Comparison of ENCODE assay signal across 20 mouse cellular contexts in the genomic region with DNA sequence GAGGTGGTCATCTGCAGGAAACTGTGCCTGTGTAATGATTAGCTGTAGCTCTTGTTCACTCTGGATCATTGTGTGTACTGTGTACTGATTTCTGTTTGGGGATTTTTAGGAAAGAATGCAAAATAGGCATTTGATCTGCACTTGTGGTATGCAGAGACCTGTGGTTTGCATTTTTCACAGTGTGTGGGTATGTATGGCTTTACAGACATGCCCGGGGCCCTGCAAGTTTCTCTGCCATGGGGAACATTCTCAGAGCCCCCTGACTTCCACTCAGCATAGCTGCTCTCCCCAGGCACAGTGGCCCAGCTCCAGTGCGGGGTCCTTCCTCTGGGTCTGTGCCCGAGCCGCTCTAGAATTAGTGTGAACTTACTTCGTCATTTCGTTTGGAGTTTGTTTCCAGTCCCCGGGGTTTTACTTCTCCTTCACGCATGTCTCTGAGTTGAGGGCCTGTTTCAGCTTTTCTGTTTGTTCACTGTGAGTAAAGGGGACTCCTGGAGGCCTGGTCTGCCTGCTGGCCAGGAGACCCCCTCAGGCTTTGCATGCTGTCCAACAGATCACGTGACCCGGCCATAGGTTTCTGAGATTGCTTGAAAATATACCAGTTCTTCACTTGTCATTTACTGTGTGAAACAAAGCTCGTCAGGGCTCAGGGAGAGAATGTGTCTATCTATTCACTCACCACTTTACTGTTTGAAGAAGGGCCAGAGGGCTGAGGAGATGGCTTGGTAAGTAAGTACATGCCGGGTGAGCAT. TPM values are rescaled to one million over a fixed set of nuclear protein-coding genes. Genes with fewer than 3 reads are reported as not detected.
"Had no signal": no experiment of that assay in that cellular context is flagged by ENCODE, and none has a peak within 500 bp of the region (broad histone marks: within the 10 kb centered on the region; RNA-seq: fewer than 3 reads in every experiment).

No protein-coding gene starts in this region.

- H3K4me3 ChIP-seq: left cerebral cortex, adult 2 months; limb, embryonic 12.5 days; midbrain, embryonic 15.5 days; neural tube, embryonic 12.5 days had no signal

- H3K27me3 ChIP-seq: limb, embryonic 12.5 days; midbrain, embryonic 15.5 days; neural tube, embryonic 12.5 days had no signal

- H3K9ac ChIP-seq: limb, embryonic 12.5 days; liver, embryonic 14.5 days; midbrain, embryonic 15.5 days; neural tube, embryonic 12.5 days had no signal

- H3K4me1 ChIP-seq: midbrain, embryonic 15.5 days; neural tube, embryonic 12.5 days had no signal

- H3K4me2 ChIP-seq: limb, embryonic 12.5 days; midbrain, embryonic 11.5 days; midbrain, embryonic 15.5 days; neural tube, embryonic 12.5 days had no signal

- ATAC-seq: midbrain, embryonic 15.5 days had no signal

- DNase-seq: kidney, adult 2 months; kidney, postnatal 25 days; lung, adult 18-20 months; right cerebral cortex, postnatal 4 days; thymus, postnatal 36 days had no signal

- H3K27ac ChIP-seq: left cerebral cortex, adult 2 months; limb, embryonic 12.5 days; liver, embryonic 14.5 days; midbrain, embryonic 15.5 days; neural tube, embryonic 12.5 days had no signal

- H3K36me3 ChIP-seq: midbrain, embryonic 15.5 days; neural tube, embryonic 12.5 days had no signal

- H3K9me3 ChIP-seq: midbrain, embryonic 15.5 days; neural tube, embryonic 12.5 days had no signal

RNA-seq across cellular contexts. Expression of a gene that starts 24.2 kb away (rescaled TPM):
- total RNA-seq: layer of hippocampus, postnatal 25 days; left cerebral cortex, adult 2 months; left cerebral cortex, postnatal 14 days; liver, adult 2 months; monocyte, adult 5-6 weeks; neutrophil, adult 5-6 weeks had no signal
- polyA plus RNA-seq: kidney, adult 2 months; kidney, embryonic 16.5 days; limb, embryonic 12.5 days; liver, adult 2 months; liver, embryonic 14.5 days; lung, embryonic 16.5 days; midbrain, embryonic 11.5 days; midbrain, embryonic 15.5 days; neural tube, embryonic 12.5 days; stomach, embryonic 16.5 days; thymus, postnatal 0 days had no signal
